Mouse (Mus musculus) cerebellum, adult (tissue): Measurements from ENCODE around the gene Epb41.

ENCODE experiments used
- ATAC-seq: cut with Nextera tagmentation; 2 replicates; pipeline ENCODE4 v1.9.2; 2017; ENCODE audit warnings: mild to moderate bottlenecking, moderate library complexity, mixed read lengths; ENCODE audit not compliant: insufficient number of reproducible peaks, low FRiP score, low TSS enrichment

The Epb41 gene

GRCm38 (mm10) chr4:131901090-131901489 is 174.0 kb downstream of the Epb41 start:
- ATAC-seq = no peak

GRCm38 (mm10) chr4:131899180-131899554 is 176.0 kb downstream of the Epb41 start:
- ATAC-seq = no peak; the same call in 1 of the 2 replicates

GRCm38 (mm10) chr4:131898503-131899179 is 176.5 kb downstream of the Epb41 start:
- no peak for ATAC-seq

GRCm38 (mm10) chr4:131897787-131898186 is 177.3 kb downstream of the Epb41 start:
- ATAC-seq = no peak

- ATAC-seq = no peak
Observed at GRCm38 (mm10) chr4:131897109-131897508, 178.0 kb downstream of the Epb41 start.

GRCm38 (mm10) chr4:131890692-131891091 is 184.4 kb downstream of the Epb41 start:
- no peak for ATAC-seq

GRCm38 (mm10) chr4:131888564-131888963 is 186.6 kb downstream of the Epb41 start:
- no peak for ATAC-seq

GRCm38 (mm10) chr4:131885376-131885775 is 189.7 kb downstream of the Epb41 start:
- ATAC-seq = no peak

GRCm38 (mm10) chr4:131883571-131883970 is 191.6 kb downstream of the Epb41 start:
- no peak for ATAC-seq

GRCm38 (mm10) chr4:131881306-131881705 is 193.8 kb downstream of the Epb41 start:
- no peak for ATAC-seq

GRCm38 (mm10) chr4:131879692-131880091 is 195.4 kb downstream of the Epb41 start:
- no peak for ATAC-seq

GRCm38 (mm10) chr4:131876836-131877235 is 198.3 kb downstream of the Epb41 start:
- ATAC-seq = no peak

GRCm38 (mm10) chr4:131875242-131875641 is 199.9 kb downstream of the Epb41 start:
- no peak for ATAC-seq

GRCm38 (mm10) chr4:131874567-131874966 is 200.6 kb downstream of the Epb41 start:
- ATAC-seq = no peak

GRCm38 (mm10) chr4:131874169-131874536 is 201.0 kb downstream of the Epb41 start:
- no peak for ATAC-seq
